Mouse (Mus musculus): ENCODE measurements around the gene Eef1a1.
A peak's percentile ranks its signal among the peaks of the same experiment; 100 is the strongest.

Gene Eef1a1

GRCm38 (mm10) chr9:78477021-78477551 is 11.9 kb downstream of the Eef1a1 start:
- DNase-seq (ENCODE audit: low spot score in 2 of 2): no peak

DNA sequence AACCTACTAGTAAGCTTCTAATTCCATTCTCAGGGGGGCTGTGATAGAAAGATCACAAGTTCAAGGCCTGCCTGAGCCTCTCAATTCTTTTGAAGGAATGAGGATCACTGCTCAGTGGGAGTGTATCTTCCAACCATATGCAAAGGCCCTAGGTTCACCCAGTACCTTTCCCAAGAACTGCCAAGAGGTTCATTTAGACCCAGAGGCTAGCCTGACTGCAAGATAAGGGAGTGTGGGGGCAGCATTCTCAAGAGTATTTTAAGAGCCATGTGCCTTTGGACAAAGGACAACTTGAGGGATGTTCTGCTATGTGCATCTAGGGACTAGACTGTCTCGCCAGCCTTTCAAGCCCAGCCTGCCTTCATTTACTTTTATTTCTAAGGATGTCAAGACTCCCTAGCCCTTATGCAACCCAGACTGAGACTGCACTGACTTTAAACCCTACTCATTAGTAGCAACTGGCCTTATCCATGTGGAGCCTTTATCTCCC is 12.4 kb downstream of the Eef1a1 start:
- DNase-seq (ENCODE audit: low spot score in 2 of 2): no peak

GRCm38 (mm10) chr9:78475873-78476272 is 13.1 kb downstream of the Eef1a1 start:
- no peak for DNase-seq (ENCODE audit: low spot score in 2 of 2)

GRCm38 (mm10) chr9:78475383-78475780 is 13.6 kb downstream of the Eef1a1 start:
- DNase-seq (ENCODE audit: low spot score in 2 of 2): no peak

DNA sequence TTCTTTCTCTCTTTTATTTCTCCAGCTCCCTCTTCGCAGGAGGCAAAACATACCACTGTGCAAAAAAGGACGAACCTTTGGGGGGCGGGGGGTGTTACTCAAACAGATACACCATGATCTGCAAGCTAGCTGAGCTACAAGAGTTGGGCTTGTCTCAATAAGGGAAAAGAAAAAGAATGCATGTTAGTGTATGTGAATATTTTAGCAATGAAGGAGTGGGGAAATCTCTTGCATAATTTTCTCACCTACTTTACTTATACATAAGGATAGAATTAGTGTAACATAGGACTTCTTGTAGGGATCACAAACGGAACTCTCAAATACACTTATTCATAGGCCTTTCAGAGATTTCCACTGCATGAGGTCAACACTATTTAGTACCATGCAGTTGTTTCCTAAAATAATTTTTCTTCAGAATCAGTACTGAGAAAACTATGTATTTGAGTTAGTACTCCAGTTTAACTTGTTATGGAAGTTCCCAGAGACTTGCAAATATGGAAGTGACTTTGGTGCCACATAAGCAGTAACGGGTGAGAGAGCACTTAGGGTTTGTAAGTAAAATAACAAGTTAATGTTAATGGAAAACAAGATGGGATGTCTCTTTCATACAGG is 14.1 kb downstream of the Eef1a1 start:
- DNase-seq (ENCODE audit: low spot score in 2 of 2): no peak

DNA sequence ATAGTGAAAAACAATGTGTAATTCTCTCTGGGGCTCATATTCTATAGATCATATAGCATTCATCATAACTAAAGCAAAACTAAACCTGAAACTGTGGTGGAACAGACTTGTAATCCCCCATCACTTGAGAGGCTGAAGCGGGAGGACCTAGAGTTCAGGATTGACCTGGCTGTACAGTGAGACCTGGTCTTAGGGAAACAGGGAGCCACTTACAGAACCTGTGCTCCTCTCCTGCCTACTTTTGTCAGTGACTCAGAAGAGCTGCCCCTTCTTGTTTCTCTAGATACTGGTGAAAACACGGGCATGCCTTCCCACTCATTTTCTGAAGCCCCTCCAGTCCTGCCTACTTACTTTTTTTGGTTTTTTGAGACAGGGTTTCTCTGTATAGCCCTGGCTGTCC is 14.7 kb downstream of the Eef1a1 start:
- no peak for DNase-seq (ENCODE audit: low spot score in 2 of 2)

- DNase-seq (ENCODE audit: low spot score in 2 of 2): no peak
Measured at GRCm38 (mm10) chr9:78473588-78473987, 15.4 kb downstream of the Eef1a1 start.

DNA sequence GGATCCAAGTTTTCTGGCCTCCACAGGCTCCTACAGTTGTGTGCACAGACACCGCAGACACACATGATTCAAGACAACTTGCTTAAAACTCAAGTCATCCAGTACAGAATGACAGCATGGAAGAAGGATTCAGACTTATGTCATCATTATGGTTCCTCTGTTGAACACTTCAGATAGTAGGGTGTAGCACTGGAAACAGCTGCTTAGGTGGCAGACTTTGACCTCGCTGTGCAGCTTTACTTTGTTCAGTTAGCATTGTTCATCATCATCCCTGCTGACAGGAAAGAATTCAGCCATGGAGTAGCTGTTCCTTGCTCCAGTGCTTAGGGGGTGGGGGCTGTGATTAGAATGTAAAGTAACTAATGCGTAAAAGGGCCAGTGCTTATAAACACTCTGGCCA is 23.2 kb downstream of the Eef1a1 start:
- DNase-seq (ENCODE audit: low spot score in 2 of 2): no peak

- DNase-seq (ENCODE audit: low spot score in 2 of 2): no peak
Measured at GRCm38 (mm10) chr9:78463337-78463736, 25.6 kb downstream of the Eef1a1 start.

DNA sequence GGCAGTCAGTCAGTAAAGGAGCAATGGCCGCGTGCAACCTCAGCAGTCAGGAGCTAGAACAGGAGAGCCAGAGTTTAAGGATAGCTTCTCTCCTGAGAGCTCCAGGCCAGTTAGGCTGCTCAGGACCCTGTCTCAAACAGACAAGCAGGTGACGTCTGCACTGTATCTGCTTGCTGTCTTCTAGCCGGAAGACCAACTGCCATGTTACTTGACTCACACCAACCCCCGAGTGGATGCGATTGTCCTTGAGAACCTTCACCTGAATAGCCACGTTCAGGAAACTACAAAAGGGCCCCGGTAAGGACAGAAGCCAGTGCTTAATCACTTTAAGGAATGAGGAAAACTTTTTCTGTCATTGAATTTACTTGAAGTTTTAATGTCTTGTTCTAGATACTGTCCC is 31.9 kb downstream of the Eef1a1 start:
- DNase-seq (ENCODE audit: low spot score in 2 of 2): no peak

DNA sequence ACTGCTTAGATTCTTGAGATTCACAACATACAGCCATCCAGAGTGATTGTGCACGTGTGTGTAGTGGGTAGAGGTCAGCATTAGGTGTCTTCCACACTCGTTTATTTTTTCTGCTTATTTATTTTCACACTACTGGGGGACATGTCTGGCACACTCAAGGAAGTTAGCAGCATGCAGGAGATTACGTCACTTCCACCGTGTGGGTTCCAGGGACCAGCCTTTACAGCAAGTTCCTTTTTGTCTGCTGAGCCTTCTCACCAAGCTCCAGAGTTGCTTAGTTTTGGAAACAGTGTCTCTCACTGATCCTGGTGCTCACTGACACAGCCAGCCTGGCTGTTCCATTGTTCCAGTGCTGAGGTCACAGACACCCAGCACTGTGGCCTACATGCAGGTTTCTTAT is 37.6 kb downstream of the Eef1a1 start:
- no peak for DNase-seq (ENCODE audit: low spot score in 2 of 2)

- DNase-seq (ENCODE audit: low spot score in 2 of 2): no peak
Measured at GRCm38 (mm10) chr9:78450404-78450803, 38.5 kb downstream of the Eef1a1 start.

GRCm38 (mm10) chr9:78447973-78448873 is 40.7 kb downstream of the Eef1a1 start, which contains the start of the genes Mto1 and Gm17324:
Gene Mto1 (plus strand): TSS chr9:78448208.
Gene Gm17324 (minus strand): TSS chr9:78448786.
- peak; percentile 44 to 83 for DNase-seq (ENCODE audit: low spot score in 2 of 2)

- DNase-seq (ENCODE audit: low spot score in 2 of 2): no peak
Measured at GRCm38 (mm10) chr9:78447606-78447972, 41.4 kb downstream of the Eef1a1 start.

GRCm38 (mm10) chr9:78442579-78443392 is 46.2 kb downstream of the Eef1a1 start, which contains the start of gene Cgas:
Gene Cgas (minus strand): TSS chr9:78443237.
- DNase-seq (ENCODE audit: low spot score in 2 of 2): peak in 1 of 2 experiments; percentile 31

DNA sequence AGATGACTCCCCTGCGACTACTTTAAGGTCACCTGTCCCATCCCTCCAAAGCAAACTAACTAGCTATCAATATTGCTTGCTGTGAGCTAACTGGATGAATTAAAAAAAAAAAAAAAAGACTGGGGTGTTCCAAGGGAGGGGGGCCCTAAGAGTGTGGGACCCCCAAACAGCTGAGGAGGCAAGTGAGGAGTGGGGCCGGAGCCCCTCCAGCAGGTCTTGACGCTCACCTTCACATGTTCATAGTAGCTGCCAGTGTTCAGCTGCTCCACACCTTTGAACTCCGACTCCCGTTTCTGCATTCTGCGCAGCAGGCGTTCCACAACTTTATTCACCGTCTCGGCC is 46.7 kb downstream of the Eef1a1 start:
- no peak for DNase-seq (ENCODE audit: low spot score in 2 of 2)

GRCm38 (mm10) chr9:78439426-78439825 is 49.5 kb downstream of the Eef1a1 start:
- DNase-seq (ENCODE audit: low spot score in 2 of 2): no peak

GRCm38 (mm10) chr9:78432471-78432870 is 56.5 kb downstream of the Eef1a1 start:
- DNase-seq (ENCODE audit: low spot score in 2 of 2): no peak

DNA sequence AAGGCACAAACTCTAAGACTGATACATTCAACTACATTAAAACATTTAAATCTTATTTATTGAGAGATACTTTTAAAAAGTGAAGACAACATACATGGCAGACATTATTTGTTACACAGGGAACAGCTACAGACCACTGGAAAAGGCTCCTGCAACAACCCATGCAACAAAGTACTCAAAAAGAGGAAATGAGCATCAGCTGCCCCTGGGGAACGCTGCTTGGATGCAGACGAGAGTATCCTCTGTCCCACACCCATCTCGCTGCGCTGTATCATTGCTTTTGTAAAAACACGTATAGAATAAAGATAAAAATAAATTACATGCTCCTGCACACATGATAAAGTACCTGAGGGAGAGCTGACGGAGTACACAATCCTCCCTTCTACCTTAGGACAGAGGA is 58.5 kb downstream of the Eef1a1 start:
- DNase-seq (ENCODE audit: low spot score in 2 of 2): no peak

DNA sequence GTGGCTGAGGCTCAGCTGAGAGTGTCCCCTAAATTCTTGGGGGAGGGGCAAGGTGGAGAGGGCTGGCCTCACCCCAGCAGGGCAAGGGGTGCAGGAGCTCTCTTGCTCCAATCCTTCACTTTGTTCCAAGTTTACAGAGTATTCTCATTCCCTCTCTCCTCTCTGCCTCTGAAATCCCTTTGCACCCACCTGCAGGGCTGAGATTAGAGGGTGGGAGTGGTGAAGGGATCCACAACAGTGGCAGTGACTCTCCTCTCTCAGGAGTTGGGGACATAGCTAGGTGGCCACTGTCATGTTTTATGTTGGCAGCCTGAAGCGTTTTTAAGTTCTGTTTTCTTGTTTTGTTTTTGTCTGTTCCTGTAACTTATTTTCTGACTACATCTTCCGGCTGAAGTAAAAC is 59.4 kb downstream of the Eef1a1 start:
- DNase-seq (ENCODE audit: low spot score in 2 of 2): no peak

DNA sequence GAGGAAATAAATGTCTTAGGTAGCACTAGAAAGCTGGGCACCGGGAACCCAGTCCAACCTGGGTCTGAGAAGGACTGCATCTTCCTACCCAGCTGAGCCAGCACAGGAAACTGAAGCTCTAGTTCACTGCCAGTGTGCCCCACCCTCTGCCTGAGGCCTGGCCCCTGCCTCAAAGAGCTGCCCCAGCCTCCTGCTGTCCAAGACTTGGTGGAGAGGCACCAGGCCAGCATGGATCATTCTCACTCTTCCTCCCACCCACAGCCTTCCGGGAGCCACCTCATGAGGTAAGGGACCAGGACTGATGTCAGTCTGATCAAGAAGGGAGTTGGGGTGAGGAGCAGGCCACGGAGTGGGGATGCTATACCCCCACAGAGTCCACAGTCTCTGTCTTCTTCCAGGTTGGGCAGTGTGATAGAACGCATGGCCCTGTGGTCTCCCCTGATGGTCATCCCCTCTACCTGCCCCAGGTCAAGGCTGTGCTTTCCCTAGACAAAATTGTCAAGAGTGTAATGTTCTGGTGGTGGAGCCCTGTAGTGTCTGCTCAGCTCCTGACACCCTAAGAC is 60.0 kb downstream of the Eef1a1 start:
- DNase-seq (ENCODE audit: low spot score in 2 of 2): no peak

Data from left cerebral cortex, adult 9 months (tissue).